Comparison of ENCODE assay signal across 11 mouse cellular contexts in genomic region chr14:25126544-25126943, GRCm38 (mm10).
DNase-seq lines count a peak whose midpoint lies in the region; ATAC-seq and TF ChIP-seq lines count a peak whose summit lies in the region.
"Had no signal": no experiment of that assay in that cellular context is flagged by ENCODE, and none has a peak within 500 bp of the region (broad histone marks: within the 10 kb centered on the region; RNA-seq: fewer than 3 reads in every experiment).

No protein-coding gene starts in this region.

- H3K4me1 ChIP-seq in embryonic facial prominence, embryonic 14.5 days (ENCODE audit: control insufficient read depth, insufficient read depth, low read length), result peaks cover 29% of the 10 kb centered on the region
- peaks cover 46% of the 10 kb centered on the region for H3K4me1 ChIP-seq in hindbrain, embryonic 13.5 days (replicated peaks)
- peaks cover 42% of the 10 kb centered on the region for H3K4me1 ChIP-seq in midbrain, embryonic 15.5 days
- no peaks in the 10 kb centered on the region for H3K4me1 ChIP-seq in lung, postnatal 0 days (ENCODE audit: insufficient read depth, low read depth, low read length)

- WGBS in embryonic facial prominence, embryonic 14.5 days, result 19% methylated on average over 7 of the region's 7 CpGs
- WGBS in hindbrain, embryonic 13.5 days, result 19% methylated on average over 7 of the region's 7 CpGs
- WGBS in midbrain, embryonic 15.5 days, result 18% methylated on average over 7 of the region's 7 CpGs
- 66% methylated on average over 7 of the region's 7 CpGs for WGBS in lung, postnatal 0 days

- intact Hi-C loops in heart, postnatal 10 days (cut with DNase I), result no loop called here

- H3K4me2 ChIP-seq in embryonic facial prominence, embryonic 14.5 days (ENCODE audit: low read depth, low read length), result no peak overlapping the region
- no peak overlapping the region for H3K4me2 ChIP-seq in hindbrain, embryonic 13.5 days
- H3K4me2 ChIP-seq in midbrain, embryonic 15.5 days, result no peak overlapping the region
- no peak overlapping the region for H3K4me2 ChIP-seq in lung, postnatal 0 days (replicated peaks; ENCODE audit: low read depth, low read length)

- peak; percentile 72 for ATAC-seq in embryonic facial prominence, embryonic 14.5 days (ENCODE audit: low read depth)
- ATAC-seq in hindbrain, embryonic 13.5 days (ENCODE audit: low FRiP score), result no peak
- ATAC-seq in midbrain, embryonic 15.5 days (replicated peaks), result no peak
- ATAC-seq in cerebellum, adult (ENCODE audit: insufficient number of reproducible peaks, low FRiP score, low TSS enrichment), result no peak
- no peak for ATAC-seq in lung, postnatal 0 days

- H3K9ac ChIP-seq in embryonic facial prominence, embryonic 14.5 days (ENCODE audit: low read depth, low read length), result no peak overlapping the region
- H3K9ac ChIP-seq in hindbrain, embryonic 13.5 days, result no peak overlapping the region; the same call in 1 of the 2 replicates
- no peak overlapping the region for H3K9ac ChIP-seq in midbrain, embryonic 15.5 days
- no peak overlapping the region for H3K9ac ChIP-seq in lung, postnatal 0 days (replicated peaks; ENCODE audit: low read depth)

- H3K9me3 ChIP-seq in embryonic facial prominence, embryonic 14.5 days (ENCODE audit: control insufficient read depth, low read length), result no peaks in the 10 kb centered on the region
- H3K9me3 ChIP-seq in hindbrain, embryonic 13.5 days, result no peaks in the 10 kb centered on the region
- H3K9me3 ChIP-seq in midbrain, embryonic 15.5 days, result no peaks in the 10 kb centered on the region
- no peaks in the 10 kb centered on the region for H3K9me3 ChIP-seq in lung, postnatal 0 days (ENCODE audit: low read length)

- DNase-seq in MN1 (ENCODE audit: low spot score), result peak; percentile 64
- DNase-seq in embryonic facial prominence, embryonic 14.5 days (ENCODE audit: low spot score), result peak; percentile 91
- no peak for DNase-seq in lung, postnatal 0 days (ENCODE audit: low spot score)
- DNase-seq in gastrocnemius, postnatal 10 days, result no peak
- no peak for DNase-seq in heart, postnatal 10 days
- DNase-seq: adrenal gland, adult 8-10 months; kidney, postnatal 10 days; lung, postnatal 14 days had no signal

- no peak overlapping the region for H3K4me3 ChIP-seq in embryonic facial prominence, embryonic 14.5 days (ENCODE audit: low read depth, low read length)
- H3K4me3 ChIP-seq in hindbrain, embryonic 13.5 days, result no peak overlapping the region
- H3K4me3 ChIP-seq in midbrain, embryonic 15.5 days, result no peak overlapping the region
- H3K4me3 ChIP-seq in lung, postnatal 0 days (ENCODE audit: low read depth, low read length), result no peak overlapping the region

- no peaks in the 10 kb centered on the region for H3K36me3 ChIP-seq in embryonic facial prominence, embryonic 14.5 days (ENCODE audit: control insufficient read depth, insufficient read depth, low read length)
- no peaks in the 10 kb centered on the region for H3K36me3 ChIP-seq in hindbrain, embryonic 13.5 days
- no peaks in the 10 kb centered on the region for H3K36me3 ChIP-seq in midbrain, embryonic 15.5 days (replicated peaks)
- no peaks in the 10 kb centered on the region for H3K36me3 ChIP-seq in lung, postnatal 0 days (ENCODE audit: insufficient read depth, low read length)

- no peak for TF ChIP-seq EP300 in lung, postnatal 0 days (IDR thresholded peaks at IDR 0.05)

- peak overlapping the region; percentile 85 for H3K27ac ChIP-seq in embryonic facial prominence, embryonic 14.5 days (replicated peaks; ENCODE audit: low read depth, low read length)
- peak overlapping the region; percentile 94 for H3K27ac ChIP-seq in hindbrain, embryonic 13.5 days
- H3K27ac ChIP-seq in midbrain, embryonic 15.5 days, result peak overlapping the region; percentile 78
- no peak overlapping the region for H3K27ac ChIP-seq in lung, postnatal 0 days (ENCODE audit: low read length)

- no peak for TF ChIP-seq CTCF in lung, postnatal 0 days (IDR thresholded peaks at IDR 0.05)

- H3K27me3 ChIP-seq in embryonic facial prominence, embryonic 14.5 days (replicated peaks; ENCODE audit: control insufficient read depth, insufficient read depth, low read length), result no peaks in the 10 kb centered on the region
- H3K27me3 ChIP-seq in hindbrain, embryonic 13.5 days, result 0 out of 2 replicates have a peak, but pooled peaks cover 5% of the 10 kb centered on the region
- H3K27me3 ChIP-seq in midbrain, embryonic 15.5 days (replicated peaks), result no peaks in the 10 kb centered on the region
- no peaks in the 10 kb centered on the region for H3K27me3 ChIP-seq in lung, postnatal 0 days (replicated peaks; ENCODE audit: insufficient read depth, low read length)

Comparison
In these comparisons a context has a peak if more than half of its experiments do, and no peak if none do; other contexts are left out.
1. DNase-seq: peak in MN1 (single experiment) and embryonic facial prominence, embryonic 14.5 days (single experiment); none in lung, postnatal 0 days (single experiment), gastrocnemius, postnatal 10 days (single experiment) and heart, postnatal 10 days (0 of 2).